Mouse (Mus musculus) ES-Bruce4 (cell line): ENCODE data around the gene Retreg3. TPM values are rescaled to one million over a fixed set of nuclear protein-coding genes. Genes with fewer than 3 reads are reported as not detected.

Experiments
- H3K27ac ChIP-seq: 2 replicates; pipeline ENCODE4 v1.5.1; 2012; ENCODE audit warnings: low read length, inconsistent platforms; ENCODE audit not compliant: insufficient read depth
- H3K27me3 ChIP-seq: 2 replicates; pipeline ENCODE4 v1.6.1; 2012; ENCODE audit warnings: mild to moderate bottlenecking, low read length, inconsistent platforms; ENCODE audit not compliant: control insufficient read depth, poor library complexity, insufficient read depth, severe bottlenecking
- H3K36me3 ChIP-seq: 2 replicates; pipeline ENCODE4 v1.6.1; 2012; ENCODE audit warnings: inconsistent platforms, mild to moderate bottlenecking, low read length, moderate library complexity; ENCODE audit not compliant: control insufficient read depth, poor library complexity, insufficient read depth, severe bottlenecking
- H3K4me1 ChIP-seq: one replicate; pipeline ENCODE4 v1.8.1; 2011; ENCODE audit warnings: low read length; ENCODE audit not compliant: control insufficient read depth, insufficient read depth
- H3K4me3 ChIP-seq: 2 replicates; pipeline ENCODE4 v1.5.1; 2011; ENCODE audit warnings: low read depth, mild to moderate bottlenecking, low read length
- H3K9ac ChIP-seq: 2 replicates; pipeline ENCODE4 v1.6.1; 2012; ENCODE audit warnings: low read depth, mild to moderate bottlenecking, inconsistent platforms; ENCODE audit not compliant: poor library complexity, severe bottlenecking
- H3K9me3 ChIP-seq: replicated peaks from 2 replicates; pipeline ENCODE4 v1.6.1; 2012; ENCODE audit warnings: mild to moderate bottlenecking, low read length, inconsistent platforms; ENCODE audit not compliant: control insufficient read depth, poor library complexity, insufficient read depth, severe bottlenecking
- CTCF ChIP-seq: IDR thresholded peaks from one replicate; pipeline ENCODE4 v1.8.1; 2011; ENCODE audit warnings: low read depth, low read length
- EP300 ChIP-seq: IDR thresholded peaks from 2 replicates; pipeline ENCODE4 v1.6.1; 2011; ENCODE audit warnings: low read depth, low read length; ENCODE audit not compliant: insufficient read depth
- POLR2A ChIP-seq: IDR thresholded peaks from one replicate; pipeline ENCODE4 v1.8.1; 2011; ENCODE audit warnings: low read length; ENCODE audit not compliant: insufficient read depth
- polyA plus RNA-seq: library from polyadenylated mRNA; stranded (reverse); fragments of >200 nt; gene quantifications from 2 replicates; pipeline ENCODE4 v1.2.4, GENCODE M21; 2011; ENCODE audit warnings: low read depth; ENCODE audit not compliant: missing spikeins, insufficient read depth, insufficient read length

The Retreg3 gene
- polyA plus RNA-seq, 1 experiment, result 32.3 TPM

DNA sequence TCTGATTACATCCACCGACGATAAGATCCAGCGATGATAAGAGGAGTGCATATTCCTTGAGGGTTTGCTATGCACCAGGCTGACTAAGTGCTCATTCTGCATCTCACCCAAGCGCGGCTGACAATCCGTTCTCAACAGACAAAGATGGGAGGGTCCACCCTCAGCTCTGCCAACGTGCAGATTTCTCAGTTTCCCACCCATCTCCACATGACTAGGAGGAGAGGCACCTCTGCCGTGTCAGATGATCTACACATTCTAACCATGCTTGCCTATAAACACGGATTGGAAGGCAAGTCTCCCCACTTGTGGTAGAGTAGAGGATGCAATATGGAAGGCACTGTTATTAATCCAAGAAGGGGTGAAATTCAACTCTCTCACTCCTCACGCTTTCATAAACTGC, 29.1 kb upstream of the Retreg3 start:
- H3K9ac ChIP-seq, result no peak overlapping the region
- H3K36me3 ChIP-seq, result no peaks in the 10 kb centered on the region
- H3K9me3 ChIP-seq, result no peaks in the 10 kb centered on the region

DNA sequence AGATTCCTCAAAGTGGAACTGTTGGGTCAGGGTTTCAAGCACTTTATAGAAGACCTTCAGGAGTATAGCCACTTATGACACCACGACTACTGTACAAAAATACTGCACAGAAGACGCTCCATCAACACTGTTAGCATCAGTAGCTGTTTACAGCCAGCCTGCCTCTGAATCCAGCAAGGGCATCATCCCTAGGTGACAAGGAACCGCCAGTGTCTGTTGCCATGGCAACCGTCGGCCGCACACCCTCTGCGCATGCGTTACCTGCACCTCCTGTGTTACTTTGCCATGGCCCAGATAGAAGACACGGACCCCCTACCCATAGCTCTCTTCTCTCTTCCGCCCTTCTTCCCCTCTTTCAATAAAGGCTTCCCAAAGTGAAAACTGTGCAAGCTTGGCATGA, 26.7 kb upstream of the Retreg3 start:
- Histone ChIP-seq H3K36me3 (no peaks in the 10 kb centered on the region), H3K4me1 (peaks cover 2% of the 10 kb centered on the region), H3K9me3 (no peaks in the 10 kb centered on the region), H3K4me3 (no peak overlapping the region), H3K9ac (no peak overlapping the region), H3K27ac (no peak overlapping the region), H3K27me3 (no peaks in the 10 kb centered on the region)
- TF ChIP-seq CTCF (no peak), EP300 (no peak), POLR2A (no peak)

More for the DNA sequence above, 29.1 kb upstream of the Retreg3 start:
- Histone ChIP-seq H3K4me1 (peaks cover 2% of the 10 kb centered on the region), H3K27me3 (no peaks in the 10 kb centered on the region), H3K27ac (no peak overlapping the region), H3K4me3 (no peak overlapping the region)
- no peak for TF ChIP-seq POLR2A
- no peak for TF ChIP-seq EP300
- no peak for TF ChIP-seq CTCF

DNA sequence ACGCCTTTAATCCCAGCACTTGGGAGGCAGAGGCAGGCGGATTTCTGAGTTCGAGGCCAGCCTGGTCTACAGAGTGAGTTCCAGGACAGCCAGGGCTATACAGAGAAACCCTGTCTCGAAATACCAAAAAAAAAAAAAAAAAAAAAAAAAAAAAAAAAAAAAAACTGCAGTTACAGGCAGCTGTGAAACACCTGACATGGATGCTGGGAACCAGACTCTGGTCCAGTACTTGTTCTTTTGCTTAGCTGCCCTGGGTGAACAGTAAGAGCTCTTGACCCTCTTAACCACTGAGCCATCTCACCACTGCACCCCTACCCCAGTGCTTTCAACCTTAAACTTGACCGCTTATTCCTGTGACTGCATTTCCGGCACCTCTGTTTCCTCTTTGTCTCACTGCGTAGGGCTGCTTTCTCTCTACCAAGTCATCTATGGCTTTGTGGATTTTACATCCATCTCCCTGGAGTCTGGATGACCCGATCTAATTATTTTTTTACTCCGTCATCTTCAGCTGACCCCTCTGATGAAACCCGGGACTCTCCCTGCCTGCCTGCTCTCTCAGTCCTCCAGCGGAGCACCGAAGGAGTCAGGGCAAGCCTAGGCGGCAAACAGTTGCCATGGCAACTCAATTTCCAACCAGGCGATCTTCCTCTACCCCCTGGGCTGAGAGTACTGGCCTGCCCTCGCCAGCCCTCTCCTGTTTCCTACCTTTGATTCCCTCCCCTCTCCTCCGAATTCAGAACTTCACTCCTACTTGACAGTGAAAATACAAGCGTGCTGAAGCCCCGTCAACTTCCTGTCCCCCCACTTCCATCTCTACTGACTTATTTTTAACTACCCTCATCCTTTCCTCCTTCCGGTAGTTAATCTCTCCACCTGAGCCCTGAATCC, 23.9 kb upstream of the Retreg3 start:
- peak overlapping the region; percentile 7 for H3K4me3 ChIP-seq
- peak overlapping the region; percentile 10 for H3K9ac ChIP-seq
- TF ChIP-seq POLR2A (no peak), EP300 (no peak)
- no peaks in the 10 kb centered on the region for H3K27me3 ChIP-seq
- H3K27ac ChIP-seq, result peak overlapping the region; percentile 35
- no peaks in the 10 kb centered on the region for H3K4me1 ChIP-seq
- H3K9me3 ChIP-seq, result no peaks in the 10 kb centered on the region
- no peaks in the 10 kb centered on the region for H3K36me3 ChIP-seq

DNA sequence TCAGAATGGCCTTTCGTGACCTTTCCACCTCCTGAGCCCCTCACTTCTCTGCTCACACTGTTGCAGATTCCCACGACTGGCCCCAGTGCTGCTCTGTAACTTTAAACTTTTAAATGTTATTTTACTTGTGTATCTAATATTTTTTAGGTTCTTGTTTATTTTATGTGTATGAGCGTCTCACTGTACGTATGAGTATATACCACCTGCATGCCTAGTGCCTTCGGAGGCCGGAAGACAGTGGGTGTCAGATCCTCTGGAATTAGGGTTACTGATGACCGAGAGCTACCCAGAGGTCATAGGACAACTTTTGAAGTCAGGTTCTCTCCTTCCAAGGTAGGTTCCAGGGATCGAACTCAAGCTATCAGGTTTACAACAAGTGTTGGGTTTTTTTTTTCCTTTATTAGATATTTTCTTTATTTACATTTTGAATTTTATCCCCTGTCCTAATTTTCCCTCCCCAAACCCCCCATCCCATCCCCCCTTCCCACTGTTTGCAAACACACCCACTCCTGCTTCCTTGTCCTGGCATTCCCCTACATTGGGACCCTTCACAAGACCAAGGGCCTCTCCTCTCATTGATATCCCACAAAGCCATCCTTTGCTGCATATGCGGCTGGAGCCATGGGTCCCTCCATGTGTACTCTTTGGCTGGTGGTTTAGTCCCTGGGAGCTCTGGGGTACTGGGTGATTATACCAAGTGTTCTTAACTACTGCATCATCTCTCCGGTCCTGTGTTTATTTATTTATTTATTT, 22.7 kb upstream of the Retreg3 start:
- Histone ChIP-seq H3K27ac (no peak overlapping the region), H3K36me3 (no peaks in the 10 kb centered on the region), H3K9me3 (no peaks in the 10 kb centered on the region), H3K4me1 (no peaks in the 10 kb centered on the region), H3K9ac (no peak overlapping the region), H3K27me3 (no peaks in the 10 kb centered on the region), H3K4me3 (no peak overlapping the region)
- TF ChIP-seq EP300, result no peak
- TF ChIP-seq POLR2A, result no peak
- no peak for TF ChIP-seq CTCF

DNA sequence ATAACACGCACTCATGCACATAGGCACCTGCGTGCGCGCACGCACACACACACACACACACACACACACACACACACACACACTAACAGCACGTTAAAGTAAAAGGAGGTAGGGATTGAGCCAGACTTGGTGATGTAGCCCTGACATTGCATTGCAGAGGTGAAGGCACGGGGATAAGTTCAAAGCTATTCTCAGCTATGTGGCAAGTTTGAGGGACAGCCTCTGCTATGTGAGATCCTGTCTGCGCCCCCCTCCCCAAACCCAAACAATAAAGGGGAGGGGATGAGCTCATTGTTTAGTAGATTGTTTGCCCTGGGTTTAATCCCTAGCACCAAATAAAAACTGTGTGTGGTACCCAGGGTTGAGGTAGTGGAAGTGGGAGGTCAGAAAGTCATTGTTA, 21.4 kb upstream of the Retreg3 start:
- Histone ChIP-seq H3K27ac (no peak overlapping the region), H3K4me3 (no peak overlapping the region), H3K4me1 (no peaks in the 10 kb centered on the region), H3K36me3 (no peaks in the 10 kb centered on the region), H3K27me3 (no peaks in the 10 kb centered on the region), H3K9me3 (no peaks in the 10 kb centered on the region), H3K9ac (no peak overlapping the region)
- TF ChIP-seq CTCF, result no peak
- no peak for TF ChIP-seq EP300
- no peak for TF ChIP-seq POLR2A
